Mouse (Mus musculus) cerebellum, postnatal 14 days (tissue): ENCODE results near the gene Cd33.

ENCODE experiments used
- DNase-seq, 2 experiments: peaks; one replicate each; pipeline ENCODE4 v3.0.0; 2021; ENCODE audit warnings: mixed read lengths in 2 of 2

The Cd33 gene

DNA sequence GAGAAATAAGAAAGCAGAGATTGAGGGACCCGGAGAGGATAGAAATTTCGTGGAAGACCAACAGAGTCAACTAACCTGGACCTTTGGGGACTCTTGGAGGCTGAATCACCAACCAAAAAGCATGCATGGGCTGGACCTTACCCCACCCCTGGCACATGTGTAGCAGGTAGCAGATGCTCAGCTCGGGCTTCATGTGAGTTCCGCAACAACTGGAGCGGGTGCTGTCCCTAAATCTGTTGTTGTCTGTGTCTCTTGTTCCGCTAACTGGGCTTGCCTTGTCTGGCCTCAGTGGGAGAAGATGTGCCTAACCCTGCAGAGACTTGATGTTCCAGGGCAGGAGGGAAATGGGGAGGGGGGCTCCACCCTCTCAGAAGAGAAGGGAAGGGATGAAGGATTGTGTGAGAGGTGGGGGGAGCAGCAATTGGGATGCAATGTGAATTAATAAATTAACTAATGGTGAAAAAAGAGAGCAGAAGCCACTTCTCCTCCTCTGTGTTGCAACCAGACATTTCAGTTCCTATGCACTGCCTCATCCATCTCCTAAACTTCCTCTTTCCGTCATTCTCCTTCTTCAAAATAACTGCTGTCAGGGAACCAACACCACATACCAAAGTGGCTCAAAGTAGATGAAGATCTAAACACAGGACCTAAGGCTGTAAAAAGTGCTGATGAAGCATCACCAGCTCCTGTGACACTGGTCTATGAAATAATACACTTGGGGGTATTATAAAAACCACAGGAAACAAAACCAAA is at the start of gene Cd33:
Cd33 (minus strand) TSS at position 204 of the 753 bp plus-strand sequence.
- no peak for DNase-seq

DNA sequence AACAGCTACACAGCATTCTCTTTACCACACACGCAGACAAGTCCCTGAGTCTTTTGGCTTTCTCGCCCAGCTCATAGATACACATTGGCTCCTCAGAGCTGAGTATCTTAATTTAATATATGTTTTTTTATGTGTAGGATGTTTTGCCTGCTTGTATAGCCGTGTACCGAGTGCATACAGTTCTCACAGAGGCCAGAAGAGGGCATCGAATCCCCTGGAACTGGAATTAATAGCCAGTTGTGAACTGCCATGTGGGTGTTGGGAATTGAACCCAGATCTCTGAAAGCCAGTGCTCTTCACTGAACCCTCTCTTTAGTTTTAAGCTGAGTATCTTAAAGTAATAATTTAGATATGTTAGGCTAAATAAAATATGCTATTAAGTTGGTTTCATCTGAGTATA is 40.6 kb upstream of the Cd33 start:
- DNase-seq, result peak in 1 of 2 experiments; percentile 17

DNA sequence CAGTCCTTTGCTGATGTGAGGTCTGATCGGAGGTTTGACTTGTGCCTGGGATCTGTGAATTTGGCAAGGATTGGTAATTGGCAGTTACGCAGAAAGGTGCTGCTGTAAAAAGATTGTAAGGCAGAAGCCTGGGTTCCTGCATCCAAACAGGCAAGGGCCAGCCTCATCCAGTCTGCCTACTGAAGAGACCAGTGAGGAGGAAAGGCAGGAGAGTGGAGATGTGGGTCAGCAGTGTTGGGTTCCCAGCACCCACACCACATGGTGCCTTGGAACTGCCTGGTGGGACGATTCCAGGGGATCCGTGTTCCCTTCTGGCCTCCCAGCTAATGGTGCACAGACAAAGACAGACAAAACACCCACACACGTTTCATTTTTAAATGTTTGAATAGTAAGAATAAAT is 36.3 kb upstream of the Cd33 start:
- DNase-seq, result peak; percentile 33 to 44

DNA sequence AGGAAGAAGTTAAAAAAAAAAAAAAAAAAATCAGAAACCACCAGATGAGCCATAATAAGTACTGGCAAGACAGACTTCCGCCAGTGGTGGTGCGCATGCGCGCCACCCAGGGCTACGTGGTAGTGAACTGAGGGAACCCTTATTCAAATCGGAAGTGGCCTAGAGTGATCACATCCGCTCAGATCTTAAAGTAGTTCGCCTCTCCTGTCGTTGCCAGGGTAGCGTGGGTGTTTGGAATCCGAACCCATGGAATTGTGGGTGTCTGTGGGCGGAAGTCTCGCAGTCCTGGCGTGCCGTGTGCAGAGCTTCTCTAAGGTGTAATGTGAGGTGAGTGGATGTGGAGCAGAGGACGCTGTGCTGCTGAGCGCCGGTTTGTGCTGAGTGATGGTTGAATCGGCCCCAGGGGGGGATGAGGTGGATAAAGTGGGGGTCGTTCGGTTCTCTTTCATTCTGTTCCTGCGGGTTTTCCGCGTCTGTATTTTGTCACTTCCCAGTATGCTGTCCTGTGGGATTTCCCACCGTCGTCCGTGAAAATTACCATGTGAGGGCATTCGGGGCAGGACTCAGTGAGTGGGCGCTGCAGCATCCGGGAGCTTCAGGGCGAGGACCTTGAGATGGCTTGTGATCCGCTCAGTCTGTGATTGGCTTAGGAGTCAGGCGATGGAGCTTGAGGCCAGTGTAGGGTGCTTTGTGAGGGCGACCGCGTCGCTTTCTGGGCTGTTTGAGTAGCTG is 35.4 kb upstream of the Cd33 start, which contains the start of gene Zfp719:
Zfp719 (plus strand) TSS at position 171 of the 732 bp plus-strand sequence.
- DNase-seq, result peak; percentile 92 to 93

DNA sequence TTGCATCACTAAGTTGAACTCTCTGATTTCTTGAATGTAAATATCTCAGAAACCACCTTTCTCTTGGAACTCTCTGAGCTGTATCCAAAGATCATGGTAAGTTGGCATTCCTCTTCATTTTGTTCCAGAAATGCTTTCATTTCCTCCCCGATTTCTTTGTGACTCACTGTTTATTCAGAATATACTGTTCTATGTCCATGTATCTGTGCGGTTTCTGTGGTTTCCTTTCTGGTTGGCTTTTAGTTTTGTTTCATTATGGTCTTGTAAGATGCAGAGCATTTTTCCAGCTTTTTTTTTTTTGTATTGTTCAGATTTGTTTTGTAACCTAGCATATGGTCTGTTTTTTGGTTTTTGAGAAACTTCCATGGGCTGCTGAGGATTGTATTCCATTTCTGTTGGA is 27.0 kb upstream of the Cd33 start:
- no peak for DNase-seq

DNA sequence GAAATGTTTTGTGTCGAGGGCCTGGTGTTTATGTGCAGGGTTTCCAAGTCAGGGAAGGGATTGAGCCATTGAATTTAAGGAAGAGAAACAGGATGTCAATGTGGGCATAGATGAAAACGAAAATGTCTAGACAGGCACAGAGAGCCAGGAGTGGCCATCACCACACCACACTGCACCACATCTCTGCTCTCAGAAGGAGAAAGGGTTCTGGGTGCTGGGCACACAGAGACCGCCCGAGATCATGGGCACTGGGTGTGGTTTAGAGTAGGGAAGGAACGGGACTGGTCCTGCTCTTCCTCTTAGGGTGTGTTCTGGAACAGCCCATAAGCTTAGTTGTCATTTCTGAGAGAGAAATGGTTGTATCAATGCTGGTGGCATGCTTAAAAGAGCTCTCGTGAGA is 19.1 kb upstream of the Cd33 start:
- DNase-seq, result no peak

DNA sequence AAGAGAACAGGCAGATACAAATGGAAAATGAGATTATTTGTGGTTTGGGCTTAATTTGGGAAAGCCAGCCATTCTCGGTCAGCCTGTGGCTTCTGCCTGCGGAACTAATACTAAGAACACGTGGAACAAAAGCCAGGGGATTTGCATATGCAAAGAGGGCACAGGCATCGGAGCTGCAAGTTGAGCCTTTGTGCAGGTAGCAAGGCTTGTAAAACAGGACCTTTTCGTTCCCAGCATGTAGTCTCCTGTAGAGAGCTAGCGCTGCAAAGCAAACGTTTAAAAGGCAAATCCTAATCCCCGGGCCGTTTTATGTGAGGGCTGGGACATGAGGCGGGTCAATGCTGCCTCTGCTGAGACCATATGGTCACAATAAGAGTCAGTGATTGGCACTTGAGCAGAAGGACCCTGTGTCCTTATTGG is 18.4 kb upstream of the Cd33 start:
- peak; percentile 41 to 48 for DNase-seq

DNA sequence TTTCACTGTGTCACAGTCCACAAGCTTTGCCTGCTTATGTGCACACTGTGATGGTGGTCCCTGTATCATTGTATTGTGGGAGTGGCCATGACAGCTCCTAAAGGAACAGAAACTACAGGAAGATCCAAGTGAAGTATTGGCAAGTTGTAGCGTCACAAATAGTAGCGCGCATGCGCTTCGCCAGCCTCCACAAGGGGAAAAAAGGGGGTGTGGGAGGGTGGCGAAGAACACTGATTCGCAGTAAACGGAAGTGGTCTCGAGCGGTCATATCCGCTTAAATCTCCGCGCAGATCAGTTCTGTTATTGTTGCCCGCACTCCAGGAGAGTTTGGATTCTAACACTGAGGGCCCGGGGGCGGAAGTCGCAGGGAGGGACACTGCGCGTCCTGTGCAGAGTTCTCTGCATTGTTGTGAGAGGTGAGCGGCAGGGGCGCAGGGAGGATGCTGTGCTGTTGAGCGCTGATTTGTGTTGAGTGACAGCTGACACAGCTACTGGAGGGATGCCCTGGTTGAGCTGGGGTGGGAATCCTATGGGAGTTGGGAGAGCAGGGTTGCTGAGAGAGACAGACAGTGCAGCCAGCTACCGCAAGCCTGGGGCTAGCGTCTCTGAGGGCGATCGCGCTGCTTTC is 17.9 kb upstream of the Cd33 start, which contains the start of gene Zfp658:
Zfp658 (plus strand) TSS at position 251 of the 628 bp plus-strand sequence.
- DNase-seq, result peak; percentile 91

DNA sequence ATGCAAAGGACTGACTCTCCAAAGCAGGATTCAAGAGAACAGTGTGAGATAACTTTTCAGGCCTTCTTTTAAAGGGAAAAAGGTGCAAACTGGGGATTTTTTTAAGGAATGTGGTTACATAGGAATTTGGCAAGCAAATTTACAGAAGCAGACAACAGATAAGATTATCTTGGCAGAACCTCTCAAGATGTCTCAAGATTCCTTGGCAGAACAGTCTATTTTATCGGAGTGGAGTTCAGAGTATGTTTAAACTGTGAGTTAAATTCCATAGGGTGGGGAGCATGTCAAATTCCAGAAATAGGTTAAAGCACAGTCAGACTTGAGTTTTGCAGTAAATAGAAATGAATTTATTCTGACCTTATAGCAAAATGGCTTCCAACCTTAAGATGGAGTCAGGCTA is 12.7 kb upstream of the Cd33 start:
- DNase-seq, result no peak

DNA sequence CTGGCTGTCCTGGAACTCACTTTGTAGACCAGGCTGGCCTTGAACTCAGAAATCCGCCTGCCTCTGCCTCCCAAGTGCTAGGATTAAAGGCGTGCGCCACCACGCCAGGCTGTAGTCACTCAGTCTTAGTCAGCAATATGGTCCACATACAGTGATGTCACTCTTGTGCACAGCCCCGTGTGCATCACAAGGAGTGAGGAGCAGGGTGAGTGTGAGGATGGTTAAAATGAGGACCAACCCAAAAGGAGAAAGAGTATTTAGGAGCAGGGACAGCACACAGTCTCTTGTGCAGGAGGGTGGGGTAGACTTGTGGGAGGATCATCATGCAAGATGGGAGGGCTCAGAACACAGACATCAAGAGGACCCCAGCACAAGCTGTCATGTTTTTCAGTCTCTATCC is 11.1 kb upstream of the Cd33 start:
- no peak for DNase-seq

DNA sequence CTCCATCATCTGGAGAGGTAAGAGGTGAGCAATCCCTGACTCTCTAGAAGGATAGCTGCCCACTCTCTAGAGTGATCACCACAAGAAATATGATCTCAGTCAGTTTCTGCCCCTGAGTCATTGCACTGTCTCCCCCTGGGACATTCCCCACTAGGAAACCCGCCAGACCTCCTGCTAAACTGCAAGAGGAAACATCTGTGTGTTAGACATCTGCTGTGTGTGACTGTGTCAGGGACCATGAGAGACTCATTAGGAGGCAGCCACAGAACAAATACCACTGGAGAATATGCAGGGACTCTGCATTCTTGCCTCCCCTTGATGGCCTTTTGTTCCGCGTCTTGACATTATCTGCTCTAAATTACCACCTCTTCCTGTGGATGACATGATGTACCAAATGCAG is 10.3 kb upstream of the Cd33 start:
- DNase-seq, result peak in 1 of 2 experiments; percentile 10

DNA sequence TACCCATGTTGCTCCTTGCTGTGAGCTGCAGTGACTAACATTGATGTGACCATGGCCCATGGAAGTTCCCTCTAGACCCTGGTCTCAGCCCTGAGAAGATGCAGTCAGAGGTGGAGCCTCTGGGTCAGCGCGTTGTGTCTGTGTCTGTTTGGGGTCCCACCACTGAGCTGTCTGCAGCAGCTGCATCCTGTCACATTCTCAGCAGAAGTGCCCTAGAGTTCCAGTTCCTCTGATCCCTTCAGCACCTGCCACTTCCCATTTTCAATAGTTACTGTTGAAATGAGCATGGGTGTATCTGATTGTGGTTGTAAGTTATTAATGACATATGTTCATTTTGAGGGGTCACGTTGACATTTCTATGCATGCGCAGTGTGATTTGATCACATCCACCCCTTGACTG is 8.9 kb upstream of the Cd33 start:
- DNase-seq, result no peak

DNA sequence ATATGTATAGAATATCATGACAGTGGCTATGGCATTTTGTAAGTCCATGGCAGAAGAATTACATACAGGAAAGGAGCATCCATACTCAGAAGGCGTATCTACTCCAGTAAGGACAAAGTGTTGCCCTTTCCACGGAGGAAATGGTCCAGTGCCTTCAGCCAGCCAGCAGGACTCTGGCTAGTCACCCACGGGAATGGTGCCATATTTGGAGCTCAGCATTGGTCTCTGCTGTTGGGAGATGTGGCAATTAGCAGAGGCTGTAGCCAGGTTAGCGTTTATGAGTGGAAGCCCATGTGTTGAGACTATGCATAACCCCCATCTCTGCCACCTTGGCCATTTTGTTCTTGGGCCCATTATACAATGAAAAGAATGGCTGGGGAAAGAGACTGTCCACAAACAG is 4.0 kb upstream of the Cd33 start:
- DNase-seq, result peak; percentile 74 to 75

DNA sequence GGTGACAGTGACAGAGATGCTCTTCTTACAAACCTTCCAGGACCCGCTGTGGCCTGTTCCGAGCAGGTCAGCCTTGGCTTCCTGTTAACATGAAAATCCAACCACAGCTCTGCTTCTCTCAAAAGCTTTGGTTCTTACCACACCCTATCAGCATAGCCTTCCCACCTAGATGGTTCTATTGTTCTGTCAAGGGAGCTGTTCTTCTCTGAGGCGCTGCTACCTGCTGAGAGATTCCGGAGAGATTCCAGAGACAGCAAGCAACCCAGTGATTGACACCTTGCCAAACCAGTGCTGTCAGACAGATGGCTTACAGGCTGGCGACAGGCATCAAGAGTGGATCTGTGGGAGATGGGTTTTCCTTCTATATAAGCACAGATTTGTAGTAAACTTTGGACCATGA is 3.4 kb upstream of the Cd33 start:
- DNase-seq, result peak; percentile 78 to 81

DNA sequence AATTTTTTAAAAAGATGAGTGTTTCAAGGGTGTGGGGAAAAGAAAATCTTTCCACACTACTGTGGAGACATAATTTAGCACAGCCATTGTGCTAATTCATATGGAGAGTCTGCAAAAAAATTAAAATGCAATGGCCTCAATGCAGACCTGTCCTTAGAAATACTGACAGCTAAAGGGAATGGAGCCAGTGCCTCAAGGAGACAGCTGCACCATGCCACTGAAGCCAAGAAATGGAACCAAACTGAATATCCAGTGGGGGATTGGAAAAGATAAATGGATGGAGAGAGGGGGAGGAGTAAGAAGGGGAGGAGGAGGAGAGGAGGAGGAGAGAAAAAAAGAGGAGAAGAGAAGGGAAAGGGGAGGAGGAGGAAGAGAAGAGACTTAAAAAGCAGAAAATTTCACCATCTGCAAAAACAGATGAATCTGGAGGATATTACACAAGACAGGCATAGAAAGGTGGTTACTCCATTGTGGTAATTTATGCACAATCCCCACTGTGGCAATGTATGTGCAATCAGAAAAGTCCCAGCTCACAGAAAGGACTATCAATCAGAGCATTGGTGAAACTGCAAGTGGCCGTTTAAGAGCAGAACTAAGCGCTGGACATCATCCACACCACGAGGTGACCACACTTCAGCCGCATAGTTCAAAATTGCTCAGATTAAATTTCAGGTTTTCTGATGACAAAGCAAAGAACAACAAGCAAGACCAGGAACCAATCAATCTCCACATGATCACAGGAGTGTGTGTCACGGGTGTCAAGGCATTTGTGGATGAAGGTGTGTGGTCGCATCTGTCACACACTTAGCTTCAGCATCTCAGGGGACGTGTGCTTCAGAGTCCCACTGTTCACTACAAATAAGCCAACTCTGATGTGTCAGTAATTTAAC is 1.7 kb upstream of the Cd33 start:
- peak; percentile 18 for DNase-seq

DNA sequence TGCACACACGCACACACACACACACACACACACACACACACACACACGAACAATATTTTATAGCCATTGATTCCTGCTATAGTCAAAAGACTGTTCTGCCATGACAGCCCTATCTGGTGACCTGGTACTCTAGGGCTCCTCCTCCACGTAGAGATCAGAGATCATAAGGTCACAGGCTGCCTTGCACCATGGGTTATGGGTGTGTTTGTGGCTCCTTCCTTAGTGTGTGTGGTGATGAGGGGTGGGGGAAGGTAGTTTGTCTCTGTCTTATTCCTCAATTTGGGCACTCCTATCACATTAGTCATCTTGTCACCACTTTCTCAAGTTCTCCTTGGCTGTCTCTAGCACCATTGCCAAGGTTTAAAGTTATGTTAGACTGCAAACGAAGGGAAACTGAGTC is 5.7 kb downstream of the Cd33 start:
- no peak for DNase-seq

DNA sequence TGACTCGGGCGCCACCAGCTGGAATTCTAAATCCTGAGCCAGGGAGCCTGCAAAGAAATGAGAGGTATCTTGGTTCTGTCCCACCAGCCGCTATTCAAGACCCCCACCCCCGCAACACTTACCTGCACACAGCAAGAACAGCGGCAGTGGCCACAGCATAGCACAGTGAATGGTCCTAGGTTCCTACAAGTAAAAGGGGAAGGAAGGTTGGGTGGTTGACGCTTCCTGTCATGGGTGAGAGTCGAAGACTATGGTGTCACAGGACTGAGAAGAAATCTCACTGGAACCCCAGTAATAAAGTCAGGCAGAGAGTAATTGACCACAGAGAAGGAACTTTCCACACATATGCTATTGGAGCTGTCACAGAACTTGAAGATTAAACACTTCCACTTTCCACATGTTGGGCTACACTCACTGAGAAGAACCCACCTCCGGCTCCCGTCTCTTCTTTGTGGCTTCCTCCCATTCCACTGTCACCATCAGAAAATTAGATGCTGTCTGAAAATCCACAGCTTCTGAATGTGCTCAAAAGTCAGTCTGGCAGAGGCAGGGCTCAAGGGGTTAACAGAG is 11.2 kb downstream of the Cd33 start:
- no peak for DNase-seq

DNA sequence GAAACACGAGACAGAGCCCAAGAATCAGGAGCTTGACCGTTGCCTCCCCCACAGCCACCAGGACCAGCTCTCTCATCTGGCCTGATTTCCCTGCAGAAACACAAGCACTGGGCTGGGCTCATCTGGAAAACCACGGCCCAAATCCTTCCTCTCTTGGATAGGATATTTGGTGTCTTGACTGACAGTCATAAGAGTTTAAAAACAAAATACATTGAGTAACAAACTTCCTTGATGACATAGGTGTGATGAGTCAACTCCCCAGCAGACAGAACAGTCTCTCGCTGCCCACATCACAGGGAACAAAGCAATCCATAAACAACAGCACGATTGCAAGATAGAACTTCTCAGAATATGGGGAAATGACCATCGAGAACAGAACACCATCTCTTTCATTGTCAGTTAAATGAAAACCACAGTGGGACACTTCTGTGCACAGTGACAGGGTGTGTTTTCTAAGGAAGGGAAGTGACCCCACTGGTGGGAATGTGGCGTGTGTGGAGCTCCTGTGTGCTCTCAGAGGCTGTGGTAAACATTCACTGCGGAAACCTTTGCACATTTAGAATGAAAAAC is 13.9 kb downstream of the Cd33 start:
- DNase-seq, result no peak

DNA sequence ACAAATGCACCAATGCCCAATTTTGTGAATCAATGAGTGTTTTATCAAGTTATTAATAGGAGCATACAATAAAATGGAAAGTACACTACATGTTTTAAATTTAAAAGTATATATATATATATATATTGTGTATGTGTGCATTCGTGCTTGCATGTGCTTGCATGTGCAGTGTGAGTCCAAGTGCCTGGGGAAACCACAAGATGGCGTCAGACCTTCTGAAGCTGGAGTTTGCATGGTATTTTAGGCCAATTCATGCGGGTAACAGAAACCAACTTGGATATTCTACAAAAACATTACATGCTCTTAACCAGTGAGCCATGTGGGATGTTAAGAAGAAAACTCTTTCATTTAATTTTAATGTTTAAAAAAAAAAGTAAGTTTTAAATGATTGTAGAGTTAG is 18.9 kb downstream of the Cd33 start:
- DNase-seq, result peak; percentile 28 to 33

DNA sequence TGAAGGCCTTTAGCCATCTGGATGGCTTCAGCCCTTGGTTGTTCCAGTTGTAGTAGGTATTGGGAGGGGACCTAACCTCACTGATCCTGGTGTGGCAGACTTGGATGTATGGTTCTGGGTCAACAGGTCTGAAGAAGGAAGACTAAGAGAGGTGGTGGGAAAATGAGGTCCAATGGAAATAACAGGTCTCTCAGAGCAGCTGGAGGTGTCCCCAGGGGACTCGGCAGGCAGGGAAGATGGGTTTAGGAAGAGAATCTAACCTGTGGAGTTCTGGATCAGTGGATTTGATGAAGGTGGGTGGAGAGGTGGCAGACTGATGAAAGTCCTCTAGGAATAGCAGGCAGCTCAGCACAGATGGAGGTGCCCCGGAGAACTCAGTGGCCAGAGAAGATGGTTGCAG is 21.5 kb downstream of the Cd33 start:
- no peak for DNase-seq

DNA sequence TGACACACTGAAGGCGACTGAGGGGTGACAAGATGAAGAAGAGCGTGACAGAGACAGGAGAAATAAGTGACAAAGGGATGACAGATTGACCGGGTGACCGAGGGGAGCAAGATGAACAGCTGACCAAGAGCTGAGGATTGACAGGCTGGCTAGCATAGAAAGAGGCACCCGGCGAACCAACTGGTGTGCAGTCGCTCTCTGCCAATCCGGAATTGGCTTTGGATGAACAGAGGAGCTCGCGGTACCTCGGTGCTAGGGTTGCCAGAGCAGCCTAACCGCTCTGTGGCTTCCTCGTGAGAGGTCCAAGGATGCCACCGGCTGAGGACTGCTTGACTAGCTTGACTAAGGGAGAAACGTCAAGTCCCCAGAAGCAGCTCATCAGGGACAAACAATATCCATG is 25.9 kb downstream of the Cd33 start:
- peak; percentile 76 to 77 for DNase-seq

DNA sequence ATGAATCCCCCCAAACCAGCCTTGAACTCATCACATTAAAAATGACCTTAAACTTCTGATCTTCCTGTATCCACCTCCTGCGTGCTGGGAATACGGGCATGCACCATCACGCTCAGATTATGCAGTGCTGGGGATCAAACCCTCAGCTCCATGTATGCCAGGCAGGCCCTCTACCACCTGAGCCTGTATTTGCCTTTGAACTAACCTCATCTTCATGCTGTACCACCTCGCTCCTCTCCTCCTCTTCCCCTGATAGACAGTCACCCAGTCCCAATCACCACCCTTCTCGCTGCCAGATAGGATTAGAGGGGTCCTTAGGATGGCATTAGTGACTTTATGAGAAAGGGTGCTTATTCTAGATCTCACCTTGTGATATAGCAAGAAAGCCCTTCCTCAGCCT is 29.2 kb downstream of the Cd33 start:
- no peak for DNase-seq
